Mouse (Mus musculus) frontal cortex, adult 2 months (tissue): Measurements from ENCODE around the gene Spsb4. TPM values are rescaled to one million over a fixed set of nuclear protein-coding genes. Genes with fewer than 3 reads are reported as not detected.

ENCODE experiments used
- DNase-seq, 2 experiments: peaks; one replicate each; pipeline ENCODE4 v3.0.0; 2022; ENCODE audit warnings: low spot score in 1 of 2; ENCODE audit errors: extremely low spot score in 1 of 2
- polyA plus RNA-seq: library from polyadenylated mRNA; depleted of rRNA; stranded (reverse); fragments of >200 nt; gene quantifications from 2 replicates; pipeline ENCODE4 v1.2.3, GENCODE M21; 2012; rRNA removed

Spsb4 gene
- polyA plus RNA-seq, 1 experiment = 9.1 TPM

DNA sequence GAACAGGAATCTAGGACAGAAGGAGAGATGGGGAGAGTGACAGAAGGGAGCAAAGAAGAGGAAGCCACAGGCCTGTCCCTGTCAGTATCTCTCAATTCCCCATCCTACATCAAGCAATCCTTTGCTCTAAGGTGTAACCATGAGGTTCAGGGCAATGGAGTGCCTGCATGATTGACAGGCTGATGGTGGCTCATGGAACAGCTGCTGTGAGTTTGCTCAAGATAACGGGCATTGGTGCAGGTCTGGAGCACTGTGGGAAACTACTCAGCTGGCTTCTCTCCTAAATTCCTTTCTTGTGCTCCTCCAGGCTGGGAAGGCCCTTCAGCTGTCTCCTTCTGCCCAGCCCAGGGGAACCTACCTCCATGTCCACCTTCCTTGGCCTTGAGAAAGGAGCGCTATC lies 109.9 kb downstream of the Spsb4 start:
- no peak for DNase-seq

DNA sequence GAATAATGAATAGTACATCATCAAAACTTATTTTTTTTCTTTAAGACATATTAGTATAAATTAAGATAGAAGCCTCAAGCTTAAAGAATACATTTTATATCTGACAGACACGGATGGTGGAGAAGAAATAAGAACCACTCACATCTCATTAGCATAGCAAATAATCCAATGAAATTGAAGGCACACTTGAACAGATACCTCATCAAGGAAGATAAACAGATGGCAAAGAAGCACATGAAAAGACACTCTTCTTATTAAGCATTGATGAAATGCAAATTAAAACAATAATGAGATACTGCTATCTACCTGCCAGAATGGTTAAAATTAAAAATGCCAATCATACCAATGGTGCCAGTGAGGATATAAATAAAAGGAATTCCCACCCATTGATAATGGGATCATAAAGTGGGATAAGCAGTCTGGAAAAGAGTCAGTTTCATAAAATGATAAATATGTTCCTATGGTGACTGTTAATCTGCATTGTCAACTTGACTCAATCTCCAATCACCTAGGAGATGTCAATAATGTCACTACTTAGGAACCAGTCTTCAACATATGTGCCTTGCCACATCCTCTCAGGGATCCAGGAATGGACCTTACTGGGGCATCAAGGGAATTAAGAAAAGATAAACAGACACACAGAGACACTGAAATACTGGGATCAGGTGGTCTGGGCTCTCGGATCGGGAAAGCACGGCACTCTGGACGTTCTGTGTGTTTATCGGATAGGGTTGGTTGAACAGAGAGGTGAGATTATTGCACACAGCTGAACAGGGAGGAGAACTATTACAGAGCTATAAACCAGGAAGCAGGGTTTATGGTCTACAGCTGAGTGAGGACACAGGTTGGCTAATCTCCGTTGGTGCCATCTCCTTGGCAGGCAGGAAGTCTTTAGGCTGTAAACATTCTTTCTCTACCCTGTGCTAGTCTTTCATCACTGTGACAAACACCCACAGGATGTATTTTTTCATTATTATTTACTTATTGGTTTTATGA lies 114.0 kb downstream of the Spsb4 start:
- no peak for DNase-seq

DNA sequence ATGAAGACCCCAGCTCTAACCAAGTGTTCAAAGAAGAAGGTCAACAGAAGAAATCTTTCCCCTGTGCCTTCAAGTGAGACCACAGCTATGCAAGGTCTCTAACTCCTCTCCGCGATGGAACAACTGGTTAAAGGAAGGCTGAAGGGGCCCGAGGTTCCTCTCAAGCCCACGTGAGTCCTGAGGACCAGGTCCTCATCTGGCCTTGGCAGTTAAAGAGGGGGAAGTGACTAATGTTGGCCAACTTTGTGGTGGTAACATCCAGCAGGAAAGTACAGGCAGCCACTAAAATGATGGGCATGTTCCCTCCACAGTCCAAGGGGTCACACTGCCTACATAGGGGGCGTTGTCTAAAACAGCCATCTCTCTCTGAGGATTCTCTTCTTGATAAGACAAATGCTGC lies 118.9 kb downstream of the Spsb4 start:
- DNase-seq = no peak

DNA sequence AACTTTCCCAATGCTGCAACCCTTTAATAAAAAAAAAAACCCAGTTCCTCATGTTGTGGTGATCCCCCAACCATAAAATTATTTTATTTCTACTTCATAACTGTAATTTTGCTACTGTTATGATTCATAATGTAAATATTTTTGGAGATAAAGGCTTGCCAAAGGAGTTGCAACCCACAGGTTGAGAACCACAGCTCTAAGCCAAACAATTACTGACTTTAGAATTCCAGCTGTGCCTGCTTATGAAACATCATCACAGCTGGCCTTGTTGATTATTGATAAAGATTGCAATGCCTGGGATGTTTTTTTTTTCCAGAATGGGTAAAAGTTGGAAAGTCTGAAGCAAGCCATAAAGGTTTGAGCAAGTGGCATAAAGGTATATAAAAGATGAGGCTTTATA lies 119.6 kb downstream of the Spsb4 start:
- no peak for DNase-seq

DNA sequence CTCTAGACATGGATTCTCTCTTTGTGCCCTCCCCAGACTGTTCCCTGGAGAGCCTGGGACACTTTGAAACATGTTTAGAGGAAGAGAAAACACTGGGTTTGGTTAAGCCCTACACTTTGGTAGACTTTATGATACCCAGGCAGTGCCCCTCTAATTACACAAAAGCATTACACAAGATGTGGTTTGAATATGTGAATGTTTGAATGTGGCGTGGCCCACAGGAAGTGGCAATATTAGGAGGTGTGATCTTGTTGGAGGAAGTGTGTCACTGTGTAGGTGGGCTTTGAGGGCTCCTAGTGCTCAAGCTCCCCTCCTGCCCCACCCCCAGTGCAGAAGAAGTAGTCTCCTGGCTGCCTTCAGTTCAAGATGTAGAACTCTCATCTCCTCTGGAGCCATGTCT lies 122.0 kb downstream of the Spsb4 start:
- no peak for DNase-seq

DNA sequence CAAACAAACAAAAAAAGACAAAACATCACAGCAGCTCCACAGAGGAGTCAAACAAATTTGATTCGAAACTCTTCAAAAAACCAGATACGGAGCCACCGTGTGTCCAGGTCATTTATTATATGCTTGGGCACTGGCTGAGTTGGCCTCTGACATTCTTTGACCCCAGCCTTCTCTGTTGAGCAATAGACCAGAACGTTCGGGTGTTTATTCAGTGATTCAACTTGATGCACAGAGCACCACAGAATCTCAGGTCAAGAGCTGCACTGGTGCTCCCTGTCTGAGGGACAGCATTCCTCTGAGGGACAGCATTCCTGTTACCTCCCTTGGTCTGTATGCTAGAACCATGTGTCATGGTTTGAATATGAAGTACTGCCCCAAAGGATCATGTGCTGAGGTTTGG lies 125.1 kb downstream of the Spsb4 start:
- DNase-seq = no peak

Other genes with a start within 250 kb of the Spsb4 start
- 17.4 and 17.6 TPM in 2 replicates for gene Pxylp1, start 126.2 kb downstream of the Spsb4 start, polyA plus RNA-seq
- gene Slc25a36, start 92.3 kb upstream of the Spsb4 start, polyA plus RNA-seq = 65.9 and 71.5 TPM in 2 replicates